Mouse (Mus musculus) spleen, adult 12 weeks (tissue): ENCODE data around the gene Fabp6.

Experiments used
- DNase-seq: peaks from one replicate; pipeline ENCODE4 v3.0.0; 2022; ENCODE audit warnings: low spot score

Gene Fabp6

DNA sequence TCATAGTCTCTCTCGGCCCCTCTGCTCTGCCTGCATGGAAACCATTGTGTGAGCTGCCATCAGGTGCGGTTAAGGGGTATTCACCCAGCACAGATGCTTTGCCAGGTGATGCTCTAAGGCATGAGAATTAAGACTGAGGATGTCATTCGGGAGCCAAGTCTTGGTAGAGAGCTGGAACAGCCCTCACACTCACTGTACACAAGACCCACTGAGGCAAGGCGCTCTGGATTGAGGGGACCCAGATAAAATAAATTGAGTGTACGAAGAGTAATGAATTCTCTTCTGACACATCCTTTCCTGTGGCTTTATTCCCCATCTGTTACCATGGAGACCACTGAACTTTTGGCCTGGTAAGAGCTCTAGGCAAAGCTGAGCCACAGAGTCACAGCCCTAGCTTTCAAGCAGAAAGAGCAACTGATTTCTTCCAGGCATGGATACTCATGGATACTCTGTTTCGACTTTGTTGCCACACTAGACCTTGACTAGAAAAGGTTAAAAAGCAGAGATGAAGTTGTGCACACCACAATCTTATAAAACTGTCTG is 11.7 kb downstream of the Fabp6 start:
- DNase-seq: no peak

DNA sequence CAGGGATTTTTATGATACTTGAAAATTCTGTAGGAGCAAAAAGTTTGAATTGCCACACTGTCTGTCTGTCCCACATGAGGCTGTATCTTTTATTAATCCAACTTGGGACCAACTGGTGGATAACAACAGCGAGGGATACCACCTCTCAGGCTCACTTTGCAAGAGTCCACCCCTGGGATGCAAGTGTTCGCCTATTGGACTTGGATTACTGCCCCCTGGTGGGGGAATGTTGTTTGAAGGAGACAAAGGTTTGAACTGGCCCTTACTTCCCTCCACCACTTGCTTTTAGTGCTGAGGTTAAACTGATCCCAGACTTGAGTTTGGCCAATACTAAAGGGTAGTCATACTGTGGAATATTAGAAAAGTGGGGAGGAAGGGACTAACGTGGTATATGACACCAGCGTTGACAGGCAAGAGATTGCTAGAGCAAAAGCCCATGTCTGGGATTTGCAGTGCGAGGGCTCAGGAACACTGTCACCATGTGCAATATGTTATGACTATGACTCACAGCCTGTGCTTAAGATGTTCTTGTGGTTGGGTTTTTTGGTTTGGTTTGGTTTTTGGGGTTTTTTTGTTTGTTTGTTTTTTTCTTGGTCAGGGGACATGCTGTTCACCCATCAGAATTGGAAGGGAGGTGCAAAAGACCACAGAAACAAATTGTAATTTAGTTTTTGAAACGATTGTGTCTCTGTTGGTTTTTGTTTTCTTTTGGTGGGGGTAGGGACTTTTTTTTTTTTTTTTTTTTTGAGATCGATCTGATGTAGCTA is 14.8 kb downstream of the Fabp6 start, which contains the start of gene 4933415A04Rik:
Gene 4933415A04Rik (plus strand): TSS at position 717 of the 767 bp plus-strand sequence.
- peak; percentile 9 for DNase-seq

DNA sequence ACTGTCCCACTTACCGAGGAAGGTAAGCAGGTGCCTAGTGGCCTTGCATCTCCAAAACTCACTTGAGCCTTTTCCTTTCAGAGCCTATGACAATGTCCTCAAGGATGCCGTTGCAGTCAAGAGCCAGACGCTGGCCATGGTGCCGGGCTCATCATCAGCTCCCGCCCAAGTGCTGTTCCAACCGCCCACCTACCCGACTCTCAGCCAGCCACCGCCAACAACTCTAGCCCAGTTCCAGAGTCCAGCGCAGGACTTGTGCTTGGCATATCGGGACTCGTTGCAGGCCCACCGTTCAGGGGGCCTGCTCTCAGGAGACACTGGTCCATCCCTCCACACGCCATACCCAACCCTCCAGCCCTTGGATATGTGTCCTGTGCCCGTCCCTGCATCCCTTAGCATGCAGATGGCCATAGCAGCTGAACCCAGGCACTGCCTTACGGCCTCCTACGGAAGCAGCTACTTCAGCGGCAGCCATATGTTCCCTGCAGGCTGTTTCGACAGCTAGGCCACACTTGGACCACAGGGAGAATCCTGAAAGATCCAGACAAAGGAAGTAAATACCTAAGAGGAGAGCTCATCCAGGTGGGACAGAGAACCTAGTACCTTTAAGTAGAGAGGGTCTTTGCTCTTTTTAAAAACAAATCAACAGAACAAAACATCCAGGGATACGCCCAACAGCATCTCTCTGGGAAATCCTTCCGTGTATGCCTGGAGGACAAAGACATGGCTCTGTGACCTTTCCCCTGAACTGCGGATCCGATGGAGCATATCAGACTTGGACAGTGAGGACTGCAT is 15.9 kb downstream of the Fabp6 start:
- DNase-seq: no peak

DNA sequence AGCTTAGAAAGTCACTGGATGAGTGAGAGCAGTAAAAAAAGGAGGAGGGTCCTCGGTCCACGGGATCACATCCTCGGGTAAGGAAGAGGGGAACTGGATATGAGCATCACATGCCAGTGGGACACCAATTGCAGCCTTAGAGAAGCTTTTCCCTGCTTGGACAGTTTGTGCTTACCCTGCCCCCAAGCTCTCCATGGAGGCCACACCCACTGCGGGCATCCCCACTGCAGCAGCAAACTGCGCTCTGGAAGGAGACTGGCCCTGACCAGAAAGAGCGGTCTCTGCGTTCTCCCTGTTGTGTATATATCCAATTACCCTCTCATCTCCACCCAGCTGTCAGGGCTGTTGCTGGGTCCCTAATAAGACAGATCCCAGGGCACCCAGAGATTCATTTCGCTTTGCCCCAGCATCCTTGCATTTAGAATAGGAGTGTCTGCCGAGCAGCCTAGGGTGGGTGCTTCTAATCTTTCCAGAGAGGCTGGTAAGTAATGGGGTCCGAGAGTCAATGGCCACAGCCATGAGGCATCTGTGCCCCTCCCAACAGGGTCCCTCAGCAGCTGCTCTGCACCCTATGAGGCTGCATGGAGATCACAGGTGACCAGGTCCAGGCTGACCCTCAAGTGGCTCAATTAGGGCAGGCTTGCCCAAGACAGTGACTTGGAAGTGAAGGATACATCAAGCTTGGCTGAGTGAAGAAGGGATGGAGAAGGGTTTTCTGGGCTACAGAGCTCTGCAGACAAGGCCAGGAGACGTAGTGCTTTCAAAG is 23.4 kb downstream of the Fabp6 start:
- no peak for DNase-seq

DNA sequence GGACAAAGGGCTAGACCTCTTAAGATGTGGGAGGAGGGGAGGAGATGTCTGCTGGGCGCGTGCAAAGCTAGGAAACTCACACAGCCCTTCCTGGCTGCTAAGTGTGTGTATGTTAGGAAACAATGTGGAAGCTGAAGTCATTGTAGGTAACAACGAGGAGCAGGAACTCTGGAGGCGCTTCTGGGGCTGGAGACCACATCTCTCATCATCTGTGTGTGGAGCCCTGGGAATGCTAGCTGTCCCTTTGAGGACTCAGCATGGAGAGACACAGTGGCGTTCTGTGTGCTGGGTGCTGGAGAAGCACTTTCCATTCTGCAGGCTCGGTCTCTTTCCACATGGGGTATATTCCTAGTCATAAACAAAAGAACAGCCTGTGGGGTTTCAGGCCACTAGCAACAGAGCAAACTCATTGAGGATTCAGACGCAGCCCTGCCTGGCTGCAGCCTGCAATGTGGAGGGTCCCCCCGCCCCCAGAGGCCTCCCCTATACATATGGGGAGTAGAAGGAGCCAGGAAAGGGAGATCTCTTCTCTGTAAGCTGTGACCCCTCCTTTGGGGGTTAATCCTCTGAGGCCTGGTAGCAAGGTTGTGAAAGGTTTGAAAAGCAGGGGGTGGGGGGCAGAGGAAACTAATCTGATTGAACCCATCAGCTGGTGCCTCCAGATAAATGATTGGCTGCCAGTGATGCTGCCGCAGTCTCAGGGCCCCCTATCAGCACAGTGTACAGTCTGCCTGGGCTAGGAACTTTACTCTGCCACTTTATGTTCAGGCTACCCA is 25.8 kb downstream of the Fabp6 start:
- no peak for DNase-seq

DNA sequence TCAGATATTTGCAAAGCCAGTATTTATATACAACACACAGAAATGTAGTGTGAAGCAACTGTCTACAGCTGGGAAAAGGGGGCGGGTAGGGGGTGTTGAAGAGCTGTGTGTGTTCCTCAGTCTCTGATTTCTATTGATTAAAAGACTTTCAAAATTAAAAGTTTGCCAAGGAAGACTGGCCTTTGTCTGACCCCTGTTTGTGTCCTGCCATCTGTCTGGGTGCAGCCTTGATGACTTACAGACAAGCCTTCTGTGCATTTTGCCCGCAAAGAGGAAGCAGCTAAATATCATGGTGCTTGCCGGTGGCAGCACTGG is 26.3 kb downstream of the Fabp6 start:
- DNase-seq: no peak

DNA sequence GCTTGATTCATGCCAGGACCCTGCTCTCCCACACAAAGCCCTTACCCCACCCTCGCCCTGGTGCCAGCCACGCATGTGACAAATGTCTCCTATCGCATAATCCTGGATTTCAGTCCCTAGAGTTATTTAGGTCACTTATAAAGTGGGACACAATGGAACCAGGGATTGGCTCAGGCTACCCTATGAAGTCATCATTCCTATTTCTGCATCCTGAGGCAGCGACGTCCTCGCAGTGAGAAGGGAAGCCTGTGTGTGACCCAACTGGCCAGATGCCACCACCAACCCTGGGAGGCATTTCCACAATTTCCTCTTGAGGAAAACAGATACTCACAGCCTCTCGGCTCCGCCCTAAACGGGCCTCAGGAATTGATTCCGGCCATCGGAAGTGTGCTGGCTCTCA is 31.7 kb downstream of the Fabp6 start:
- no peak for DNase-seq

DNA sequence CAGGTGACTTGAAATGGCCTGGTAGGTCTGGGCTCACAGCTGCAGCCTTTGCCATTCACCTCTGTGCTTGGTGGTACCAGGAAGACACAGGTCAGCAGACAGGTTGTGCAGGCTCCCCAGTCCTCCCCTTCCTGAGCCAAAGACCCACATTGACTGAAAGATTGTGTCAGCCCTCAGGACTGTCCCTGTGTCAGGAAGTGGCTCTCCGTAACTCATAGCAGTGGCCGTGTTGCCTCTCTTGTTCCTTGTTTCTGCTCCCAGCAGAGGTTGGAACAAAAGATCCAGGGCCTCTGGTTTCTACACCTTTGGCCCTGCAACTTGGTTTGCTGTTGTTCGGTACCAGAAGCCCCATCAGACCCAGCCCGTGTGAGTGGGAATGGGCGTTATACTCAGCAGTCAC is 32.2 kb downstream of the Fabp6 start:
- DNase-seq: no peak

DNA sequence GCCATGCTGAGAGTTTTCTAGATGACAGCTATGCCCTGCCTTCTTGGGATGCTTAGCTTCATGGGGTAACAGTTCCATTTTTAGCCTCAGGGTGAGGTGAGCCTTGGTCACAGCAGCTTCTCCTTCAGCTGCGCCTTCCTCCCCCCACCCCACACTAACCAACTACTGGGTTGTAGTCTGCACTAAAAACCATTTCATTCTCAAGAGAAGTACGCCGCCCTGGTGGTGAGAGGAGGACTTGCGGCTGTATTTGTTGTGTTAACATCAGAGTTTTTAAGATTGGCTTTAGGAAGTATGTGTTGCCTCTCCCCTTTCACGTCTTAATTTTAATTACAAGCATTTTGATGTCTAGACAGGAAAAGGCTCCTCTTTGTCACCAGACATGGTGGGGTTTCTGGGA is 33.1 kb downstream of the Fabp6 start:
- no peak for DNase-seq

DNA sequence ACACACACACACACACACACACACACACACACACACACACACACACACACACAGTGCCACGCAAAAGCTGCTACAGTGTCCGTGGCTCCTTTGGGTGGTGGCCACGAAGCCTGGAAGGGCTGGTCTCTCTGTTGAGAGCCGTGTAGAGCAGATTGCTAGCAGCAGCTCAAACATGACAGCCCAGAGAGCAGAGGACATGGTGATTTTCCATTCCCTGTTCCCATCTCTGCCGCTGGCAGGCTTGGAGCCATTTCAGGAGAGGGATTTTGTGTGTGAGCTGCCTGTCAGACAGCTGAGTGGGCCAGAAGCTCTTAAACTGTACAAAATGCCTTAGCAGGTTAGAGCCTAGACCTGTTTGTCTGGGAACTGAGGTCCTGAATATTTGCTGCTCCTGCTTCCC is 34.6 kb downstream of the Fabp6 start:
- DNase-seq: no peak

DNA sequence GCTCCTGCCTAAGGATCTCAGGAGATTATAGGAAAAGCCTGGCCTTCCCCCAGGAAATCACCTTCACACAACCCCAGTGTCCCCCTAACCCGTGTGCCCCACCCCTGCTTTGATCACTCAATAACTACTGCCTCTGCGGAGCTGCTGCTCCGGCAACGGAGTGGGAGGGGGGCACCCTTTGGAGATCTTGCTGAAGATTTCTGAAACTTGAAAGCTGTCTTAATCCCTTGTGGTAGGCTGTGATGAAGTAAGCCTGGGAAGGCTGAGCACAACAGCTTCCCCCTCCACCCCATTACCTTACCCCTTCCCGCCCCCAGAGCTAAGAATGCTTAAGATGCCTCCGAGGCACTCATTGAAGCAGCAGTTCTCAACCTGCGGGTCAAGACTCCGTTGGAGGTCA is 35.5 kb downstream of the Fabp6 start:
- no peak for DNase-seq

DNA sequence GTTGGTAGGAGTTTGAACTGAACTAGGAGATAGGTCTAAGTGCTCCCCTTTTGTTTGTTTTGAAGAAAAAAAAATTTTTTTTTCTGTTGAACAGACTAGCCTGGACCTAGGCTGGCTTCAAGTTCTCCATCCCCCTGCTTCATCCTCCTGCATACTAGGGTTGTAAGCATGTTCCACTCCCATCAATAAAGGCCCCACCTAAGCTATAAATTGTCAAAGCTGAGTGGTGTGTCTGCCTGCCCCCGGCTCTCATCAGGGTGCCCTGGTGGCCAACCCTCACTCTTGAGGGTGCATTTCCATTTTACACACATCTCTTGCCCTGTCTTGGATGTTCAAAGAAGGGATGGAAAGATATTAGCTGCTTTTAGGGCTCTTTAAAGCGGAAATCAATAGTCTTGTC is 35.9 kb downstream of the Fabp6 start:
- no peak for DNase-seq

DNA sequence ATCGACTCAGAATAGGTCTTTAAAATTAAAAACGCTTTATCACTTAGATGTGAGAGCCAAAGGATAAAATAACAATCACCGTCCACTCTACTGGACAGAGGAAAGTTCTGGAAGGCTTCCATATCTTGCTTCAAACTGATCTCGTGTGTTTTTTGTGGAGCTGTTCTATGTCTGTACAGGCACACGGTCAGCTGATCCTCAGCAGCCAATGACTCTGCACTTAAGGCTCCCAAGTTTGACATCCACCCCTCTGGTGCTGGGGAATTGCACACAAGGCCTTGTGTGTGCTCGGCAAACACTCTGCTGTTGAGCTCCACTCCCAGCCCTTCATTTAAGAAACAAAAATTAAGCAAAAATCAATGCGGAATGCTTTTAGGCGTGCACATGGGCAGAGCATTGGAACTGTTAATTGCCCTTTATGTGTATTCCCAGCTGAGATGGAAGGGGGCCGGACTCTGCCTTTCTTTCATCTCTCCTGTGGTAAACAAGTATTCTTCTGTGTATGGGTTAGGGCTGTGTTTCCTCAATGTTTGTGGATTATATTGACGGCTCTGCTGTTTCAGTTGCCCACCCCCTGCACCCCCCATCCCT is 37.6 kb downstream of the Fabp6 start:
- DNase-seq: no peak

DNA sequence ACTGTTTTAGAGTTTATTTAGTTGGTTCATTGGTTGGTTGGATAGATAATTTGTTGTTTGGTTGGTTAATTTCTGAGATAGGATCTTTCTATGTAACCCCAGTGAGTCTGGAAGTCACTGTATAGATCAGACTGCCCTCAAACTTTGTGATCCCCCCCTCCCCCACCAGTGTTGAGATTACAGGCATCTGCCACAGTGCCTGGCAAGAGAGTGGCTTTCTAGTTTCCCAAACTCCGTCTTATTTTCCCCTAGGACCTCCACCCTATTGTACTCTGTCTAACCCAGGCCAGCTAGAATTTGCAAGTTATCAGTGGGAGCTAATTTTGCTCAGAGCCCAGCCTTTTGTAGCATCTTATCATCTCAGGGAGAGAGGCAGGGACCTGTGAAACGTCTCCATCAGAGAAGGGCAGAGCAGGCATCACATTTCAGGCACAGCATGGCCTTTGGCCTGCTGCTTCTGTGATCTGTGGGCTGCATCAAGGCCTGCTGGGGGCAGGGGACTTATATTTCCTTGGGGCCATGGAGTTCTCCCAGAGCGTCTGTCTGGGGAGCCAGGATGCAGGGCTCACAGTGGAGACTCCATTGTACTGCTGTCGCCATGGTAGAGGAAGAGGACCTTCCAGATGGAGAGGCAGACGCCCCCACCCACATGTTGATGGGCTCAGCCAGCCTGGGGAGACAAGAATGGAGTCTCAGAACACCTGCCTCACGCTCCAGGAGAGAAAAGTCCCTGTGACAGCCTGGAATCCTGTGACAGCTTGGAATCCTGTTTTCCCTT is 41.6 kb downstream of the Fabp6 start:
- no peak for DNase-seq

DNA sequence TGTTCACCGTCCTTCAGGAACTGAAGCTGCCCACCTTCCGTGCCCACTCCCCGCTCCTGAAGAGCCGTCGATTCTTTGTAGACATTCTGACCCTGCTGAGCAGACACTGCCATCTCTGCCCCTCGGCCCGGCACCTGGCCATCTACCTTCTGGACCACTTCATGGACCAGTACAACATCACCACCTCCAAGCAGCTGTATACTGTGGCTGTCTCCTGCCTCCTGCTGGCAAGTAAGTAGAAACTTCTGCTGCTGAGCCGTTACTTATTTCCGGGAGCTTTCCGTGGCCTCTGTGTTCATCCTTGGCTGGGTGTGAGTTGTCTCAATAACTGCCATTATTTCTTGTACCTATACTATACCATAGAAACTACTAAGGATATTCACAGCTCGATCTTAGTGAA is 44.8 kb downstream of the Fabp6 start:
- DNase-seq: no peak

DNA sequence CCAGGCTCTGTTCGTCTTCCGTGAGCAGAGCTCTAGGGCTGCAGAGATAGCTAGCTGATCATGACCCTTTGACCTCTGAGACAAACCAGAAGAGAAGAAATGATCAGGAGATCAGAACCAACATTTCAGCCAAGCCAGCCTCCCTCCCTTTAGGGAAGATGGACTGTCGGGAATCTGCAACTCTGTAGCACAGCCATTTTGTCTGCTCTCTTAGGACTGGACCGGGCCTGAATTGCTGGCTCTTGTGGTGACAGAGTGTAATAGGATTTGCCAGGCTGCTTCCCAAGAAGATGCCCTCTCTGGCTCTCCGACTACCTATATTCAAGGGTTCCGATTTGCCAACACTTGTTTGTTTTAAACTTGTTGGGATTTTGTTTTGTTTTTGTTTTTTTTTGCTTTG is 48.7 kb downstream of the Fabp6 start:
- DNase-seq: no peak

DNA sequence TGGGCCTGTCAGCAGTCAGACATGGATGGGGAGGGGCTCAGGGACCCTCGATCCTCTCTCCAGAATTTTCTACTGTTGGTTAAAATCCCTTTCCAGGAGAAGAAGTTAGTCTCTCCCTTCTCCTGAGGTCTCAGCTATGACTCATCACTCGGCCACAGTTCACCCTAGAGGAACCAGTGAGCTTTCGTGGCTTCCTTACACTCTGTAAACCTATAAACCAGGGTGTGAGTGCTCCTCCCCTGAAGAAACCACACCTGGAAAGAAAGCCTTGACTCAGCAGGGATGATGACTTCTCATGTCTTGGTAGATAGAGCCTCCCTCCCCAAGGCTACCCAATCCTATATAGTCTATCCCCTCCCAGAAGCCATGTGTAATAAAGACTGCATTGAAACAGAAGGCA is 49.6 kb downstream of the Fabp6 start:
- no peak for DNase-seq

DNA sequence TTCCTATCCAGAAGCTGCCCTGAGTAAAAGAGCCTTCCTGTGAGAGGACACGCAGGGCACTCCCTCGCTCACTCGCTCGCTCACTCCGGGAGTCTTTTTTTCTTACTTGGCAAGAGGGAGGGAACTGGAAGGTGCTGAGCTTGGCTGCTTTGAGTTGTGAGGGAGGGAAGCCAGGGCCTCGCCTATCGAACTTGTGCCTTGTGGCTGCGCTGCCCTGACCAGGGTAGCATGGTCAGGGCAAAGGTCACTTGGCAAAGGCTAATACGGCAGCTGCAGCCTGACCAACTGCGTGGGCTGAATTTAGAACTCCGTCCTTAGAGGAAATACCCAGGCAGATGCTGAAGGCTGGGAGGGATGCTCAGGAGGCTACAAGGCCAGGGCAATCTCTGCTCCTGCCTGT is 51.6 kb downstream of the Fabp6 start:
- DNase-seq: no peak

DNA sequence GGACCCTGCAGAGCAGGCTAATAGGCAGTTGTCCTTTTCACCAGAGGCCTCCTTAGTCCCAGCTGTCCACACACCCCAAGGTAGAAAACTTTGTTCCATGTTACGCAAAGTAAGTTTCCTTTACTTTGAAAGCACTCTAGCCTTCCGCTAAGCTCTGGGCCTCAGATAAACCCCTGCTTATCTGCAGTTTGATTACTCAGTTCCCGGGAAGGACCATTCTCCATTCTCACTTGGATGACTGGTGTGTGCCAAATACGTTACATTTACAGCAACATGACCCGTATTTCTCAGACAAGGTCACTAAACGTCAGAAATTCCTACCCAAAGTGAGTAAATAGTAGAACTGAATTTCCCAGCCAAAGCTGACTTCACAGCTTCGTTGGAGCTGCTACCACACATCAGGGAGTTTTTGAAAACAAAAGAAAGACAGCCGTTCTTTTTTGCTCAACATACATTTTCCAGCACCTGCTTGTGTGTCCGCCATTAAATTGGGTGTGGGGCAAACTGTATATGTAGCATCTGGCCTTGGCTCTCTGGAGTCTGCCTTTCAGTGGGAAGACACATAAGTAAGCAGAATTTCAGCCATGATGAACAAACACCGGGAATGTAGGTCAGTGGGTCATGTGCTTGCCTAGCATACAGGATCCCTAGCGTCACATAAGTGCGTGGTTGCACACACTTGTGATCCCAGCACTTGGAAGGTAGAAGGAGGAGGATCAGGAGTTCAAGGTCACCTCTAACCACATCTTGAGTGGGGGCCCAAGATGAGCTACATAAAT is 52.5 kb downstream of the Fabp6 start:
- no peak for DNase-seq

DNA sequence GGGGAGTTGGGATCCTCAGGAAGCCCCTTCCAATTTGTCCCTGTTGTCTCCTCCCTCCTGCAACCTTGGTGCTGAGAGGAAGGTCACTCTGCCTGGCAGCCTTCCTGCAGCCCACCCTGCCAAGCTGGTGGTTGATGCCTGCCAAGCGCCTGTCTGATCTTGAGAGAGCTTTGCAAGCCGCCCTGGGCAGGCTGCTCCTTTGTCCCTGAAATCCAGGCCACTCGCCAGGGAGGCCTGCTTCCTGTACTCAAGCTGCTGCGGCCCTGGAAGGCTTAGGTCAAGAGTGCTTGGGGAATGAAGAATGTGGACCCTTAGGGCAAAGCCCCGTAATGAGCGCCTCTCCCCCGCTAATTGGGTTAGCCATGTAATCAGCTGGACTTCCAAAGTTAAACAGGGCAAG is 53.2 kb downstream of the Fabp6 start:
- DNase-seq: no peak
